Mouse (Mus musculus) neutrophil, adult 5-6 weeks (primary cell): ENCODE data around the gene Rassf6. TPM values are rescaled to one million over a fixed set of nuclear protein-coding genes. Genes with fewer than 3 reads are reported as not detected.
"Not testable (repeated sequence)": the region's sequence is repeated elsewhere in the genome, so short reads cannot be mapped to it uniquely, and the experiment has no call there.

ENCODE experiments used
- ATAC-seq: fragments of 151-379, 151-347 bp; 2 replicates; pipeline ENCODE4 v1.8.0; 2017; ENCODE audit warnings: mild to moderate bottlenecking, moderate TSS enrichment; ENCODE audit not compliant: insufficient number of reproducible peaks, poor library complexity, low FRiP score, severe bottlenecking; ENCODE audit errors: extremely low read depth
- total RNA-seq: library from RNA; stranded (forward); fragments of 200-1000 nt; gene quantifications from 2 replicates; pipeline ENCODE4 v1.2.3, GENCODE M21; 2017

Rassf6 gene
- total RNA-seq, 1 experiment from 2014 or later, result 4.8 TPM

- ATAC-seq, result no peak
These were observed 12.4 kb downstream of the Rassf6 start for GRCm38 (mm10) chr5:90628011-90628410.

GRCm38 (mm10) chr5:90627423-90627822, 13.0 kb downstream of the Rassf6 start:
- ATAC-seq, result no peak

DNA sequence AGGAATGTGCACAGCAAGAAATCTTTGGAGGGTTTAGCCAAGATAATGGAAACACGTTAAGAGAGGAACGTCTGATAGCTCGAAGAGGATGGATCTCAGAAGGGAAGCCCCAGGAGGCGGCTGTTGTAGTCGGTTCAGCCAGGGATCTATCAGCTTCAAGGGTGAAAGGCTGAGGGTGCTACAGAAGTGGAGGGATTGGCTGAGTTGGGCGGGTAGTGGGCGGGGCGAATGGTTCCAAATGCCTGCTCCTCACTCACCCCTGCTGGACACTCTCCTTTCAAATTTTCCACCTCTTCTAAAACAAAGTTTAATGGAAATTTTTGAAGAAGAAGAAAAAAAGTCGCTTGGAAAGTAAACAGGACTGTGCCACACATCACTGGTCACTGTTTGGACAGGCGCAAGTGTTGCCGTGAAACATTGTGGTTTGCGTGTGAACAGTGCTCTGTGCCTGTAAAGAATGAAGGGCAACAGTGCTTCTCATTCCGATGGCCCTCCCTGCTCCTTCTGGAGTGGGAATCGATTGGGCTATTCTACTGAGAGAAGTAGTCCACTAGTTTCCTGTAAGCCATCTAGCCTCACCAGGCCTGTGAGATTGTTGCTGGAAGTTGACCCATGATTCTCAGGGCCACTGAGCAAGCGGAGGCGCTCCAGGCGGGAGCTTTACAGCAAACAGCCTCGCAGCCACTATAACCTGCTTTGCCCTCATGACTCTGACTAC, 15.6 kb downstream of the Rassf6 start:
- no peak for ATAC-seq

DNA sequence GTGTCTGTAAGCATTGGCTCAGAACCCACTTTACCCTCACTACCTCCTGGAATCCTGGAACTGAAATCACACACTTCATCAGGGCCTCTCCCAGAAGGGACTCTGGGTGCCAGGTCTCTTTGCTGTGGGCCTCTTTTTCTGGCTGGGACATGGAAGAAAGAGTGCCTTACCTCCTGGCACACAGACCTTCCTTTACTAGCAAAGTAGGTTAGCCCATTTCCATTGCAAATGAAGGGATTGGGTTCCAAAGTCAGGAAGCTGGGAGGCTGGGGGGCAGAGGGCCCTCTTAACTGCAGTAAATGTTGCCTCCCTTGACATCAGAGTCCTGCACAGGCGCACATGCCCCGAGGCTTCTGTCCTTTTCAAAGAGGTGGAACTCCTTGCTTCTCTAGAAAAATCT, 17.2 kb downstream of the Rassf6 start:
- ATAC-seq, result no peak

GRCm38 (mm10) chr5:90621726-90622125, 18.7 kb downstream of the Rassf6 start:
- no peak for ATAC-seq

- ATAC-seq, result no peak
These were observed 19.1 kb downstream of the Rassf6 start for GRCm38 (mm10) chr5:90621316-90621715.

DNA sequence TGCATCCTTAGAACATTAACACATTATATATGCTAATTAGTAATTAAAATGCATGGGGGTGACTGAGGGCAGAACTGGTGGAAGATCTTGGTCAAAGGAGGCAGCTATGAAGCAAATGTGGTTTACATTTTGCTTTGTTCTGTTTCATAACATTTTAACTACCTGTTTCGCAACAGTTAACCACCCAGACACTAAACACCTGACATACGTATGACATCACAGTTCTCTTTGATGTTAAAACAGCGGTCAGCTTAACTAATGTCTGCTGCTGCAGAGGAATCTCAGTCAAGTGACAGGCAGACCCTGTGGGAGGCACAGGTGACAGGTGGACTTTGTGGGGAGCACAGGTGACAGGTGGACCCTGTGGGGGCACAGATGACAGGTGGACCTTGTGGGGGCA, 22.6 kb downstream of the Rassf6 start:
- ATAC-seq, result peak; percentile 85

- not testable (repeated sequence) for ATAC-seq
These were observed 27.7 kb downstream of the Rassf6 start for GRCm38 (mm10) chr5:90612751-90613150.

GRCm38 (mm10) chr5:90611996-90612611, 28.4 kb downstream of the Rassf6 start:
- peak; percentile 96 for ATAC-seq

DNA sequence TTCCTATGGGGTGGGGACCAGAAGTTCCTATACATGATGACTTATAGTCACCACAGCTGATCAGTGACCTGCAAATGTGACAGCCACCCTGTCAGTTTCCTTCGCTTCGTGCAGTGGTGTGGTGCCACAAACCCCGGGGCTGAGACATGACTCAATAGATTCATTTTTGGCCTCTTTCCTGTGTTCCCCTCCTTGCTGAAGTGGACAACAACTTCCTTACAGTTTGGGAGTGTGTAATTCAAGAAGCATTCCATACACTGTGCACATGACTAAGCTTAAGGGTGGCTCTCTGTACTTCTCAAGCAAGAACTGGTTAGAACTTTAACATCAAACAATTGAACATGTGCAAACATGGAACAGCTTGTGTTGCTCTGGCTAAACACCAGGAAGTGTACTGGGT, 29.1 kb downstream of the Rassf6 start:
- ATAC-seq, result no peak

DNA sequence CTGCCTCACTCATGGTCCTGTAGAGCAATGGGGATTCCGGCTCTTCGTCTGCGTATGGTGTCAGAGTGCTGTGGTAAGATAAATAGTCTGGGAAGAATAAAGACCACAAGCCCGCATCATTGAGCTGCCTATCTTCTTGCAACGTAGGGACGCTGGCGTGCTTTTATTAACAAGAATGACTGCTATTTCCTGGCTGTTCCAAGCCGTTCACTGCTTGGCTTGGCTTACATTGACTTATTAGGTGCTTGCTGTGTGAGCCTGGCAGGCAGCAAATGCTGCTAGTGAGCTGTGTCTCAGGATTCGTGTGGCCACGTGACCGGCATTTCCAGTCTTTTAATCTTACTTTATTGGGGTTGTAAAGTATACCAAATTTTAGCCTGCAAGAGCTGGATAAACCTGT, 31.6 kb downstream of the Rassf6 start:
- ATAC-seq, result no peak

DNA sequence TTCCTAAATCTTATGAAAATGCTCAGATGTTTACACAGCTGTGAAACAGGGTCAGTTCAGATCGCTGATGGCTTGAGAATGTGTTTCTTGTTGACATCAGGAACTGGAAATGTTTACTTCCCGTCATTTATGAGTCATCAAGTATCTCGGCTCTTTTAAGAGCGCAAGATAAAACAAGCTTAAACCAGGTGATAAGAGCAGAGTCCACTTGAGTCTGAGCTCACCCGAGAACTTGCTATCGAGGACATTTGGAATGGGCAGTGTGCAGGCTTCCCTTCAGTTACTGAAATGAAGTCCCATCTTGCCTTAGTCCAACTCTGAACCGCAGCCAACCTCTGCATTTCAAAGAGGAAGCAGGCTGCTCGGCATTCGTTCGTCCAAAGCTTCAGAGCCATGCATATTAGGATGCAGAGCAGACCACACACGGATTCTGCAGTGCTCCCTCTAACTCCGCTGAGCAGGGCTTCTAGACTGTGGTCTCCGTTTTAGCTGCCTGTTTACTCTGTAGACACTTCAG, 37.0 kb downstream of the Rassf6 start:
- peak; percentile 52 for ATAC-seq

DNA sequence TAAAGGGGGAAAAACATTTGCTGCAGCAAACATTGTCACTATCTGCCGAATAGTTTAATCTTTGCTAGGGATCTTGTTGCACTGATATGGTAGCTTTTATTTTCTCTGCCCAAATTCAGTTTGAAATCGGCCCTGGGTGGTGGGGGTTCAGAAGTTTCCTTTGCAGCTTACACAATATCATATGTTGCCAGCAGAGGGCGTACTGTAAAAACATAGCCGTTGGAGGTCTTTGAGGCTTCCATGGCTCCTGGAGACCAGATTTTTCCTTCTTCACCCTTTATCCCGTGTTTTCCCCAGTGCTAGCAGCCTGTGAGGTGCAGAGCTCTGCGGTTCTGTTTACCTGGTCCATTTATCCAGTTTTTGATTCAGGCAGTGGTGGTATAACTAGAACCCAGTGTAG, 39.0 kb downstream of the Rassf6 start:
- ATAC-seq, result peak; percentile 67; the same call in 1 of the 2 replicates

DNA sequence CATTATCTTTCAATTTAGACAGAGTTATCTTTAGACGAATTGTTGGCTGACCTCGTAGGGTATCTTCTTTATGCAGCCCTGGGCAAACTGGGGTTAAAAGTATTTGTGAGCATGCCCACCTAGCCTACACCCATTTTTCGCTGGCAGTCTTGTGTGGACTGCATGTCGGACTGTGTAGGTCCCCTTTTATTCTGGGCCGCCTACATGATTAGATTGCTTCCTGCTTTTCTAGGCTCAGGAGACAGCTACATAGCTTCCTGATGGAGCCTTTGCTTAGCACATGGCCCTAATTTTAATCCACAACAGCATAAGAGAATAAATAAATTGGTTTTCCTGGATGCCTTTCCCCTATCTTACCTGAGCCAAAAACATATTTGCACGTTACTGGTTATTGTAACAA, 44.3 kb downstream of the Rassf6 start:
- ATAC-seq, result no peak

DNA sequence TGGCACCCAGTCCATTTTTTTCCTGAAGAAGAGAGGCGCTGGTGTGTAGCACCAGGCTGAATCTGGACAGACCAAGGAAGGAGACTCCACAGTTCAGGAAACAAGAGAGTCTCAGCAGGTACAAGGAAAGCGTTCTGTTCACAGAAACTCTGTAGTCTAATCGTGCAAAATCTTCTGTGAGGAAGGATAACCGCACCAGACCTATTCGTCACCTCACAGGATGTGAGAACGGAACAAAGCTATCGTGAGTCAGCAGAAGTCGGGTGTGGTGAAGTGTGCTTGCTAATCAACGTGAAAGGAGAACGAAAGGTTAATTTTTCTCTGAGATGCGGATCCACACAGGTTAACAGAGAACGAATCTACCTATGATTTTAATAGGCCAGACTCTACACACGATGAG, 45.5 kb downstream of the Rassf6 start:
- ATAC-seq, result peak; percentile 78

GRCm38 (mm10) chr5:90591936-90592335, 48.5 kb downstream of the Rassf6 start:
- no peak for ATAC-seq

- ATAC-seq, result no peak
These were observed 49.8 kb downstream of the Rassf6 start for GRCm38 (mm10) chr5:90590676-90591075.

- peak; percentile 88 for ATAC-seq
These were observed 51.5 kb downstream of the Rassf6 start for GRCm38 (mm10) chr5:90588708-90589595.

GRCm38 (mm10) chr5:90588104-90588503, 52.4 kb downstream of the Rassf6 start:
- no peak for ATAC-seq

- ATAC-seq, result no peak
These were observed 53.9 kb downstream of the Rassf6 start for GRCm38 (mm10) chr5:90586511-90586910.
